Mouse (Mus musculus) cerebellum, adult 11 months (tissue): ENCODE results near the gene Galk1.
"Not testable (repeated sequence)": the region's sequence is repeated elsewhere in the genome, so short reads cannot be mapped to it uniquely, and the experiment has no call there.

Experiments
- DNase-seq: peaks from one replicate; pipeline ENCODE4 v3.0.0; 2022

Gene Galk1

GRCm38 (mm10) chr11:116030088-116030897, 17.8 kb upstream of the Galk1 start, which contains the start of gene Unk:
Unk (plus strand) TSS chr11:116030322.
- DNase-seq, result peak; percentile 99

GRCm38 (mm10) chr11:116029086-116029865, 16.8 kb upstream of the Galk1 start:
- DNase-seq, result no peak

- DNase-seq, result no peak
Observed at GRCm38 (mm10) chr11:116028177-116028865, 15.8 kb upstream of the Galk1 start.

GRCm38 (mm10) chr11:116027756-116028155, 15.2 kb upstream of the Galk1 start, which contains the start of gene H3f3b:
H3f3b (minus strand) TSS chr11:116027962.
- DNase-seq, result no peak

GRCm38 (mm10) chr11:116025056-116025845, 12.7 kb upstream of the Galk1 start:
- DNase-seq, result no peak

- DNase-seq, result peak; percentile 96
Observed at GRCm38 (mm10) chr11:116024356-116024808, 11.9 kb upstream of the Galk1 start.

GRCm38 (mm10) chr11:116023771-116024355, 11.3 kb upstream of the Galk1 start:
- peak; percentile 86 for DNase-seq

GRCm38 (mm10) chr11:116023074-116023770, 10.7 kb upstream of the Galk1 start:
- not testable (repeated sequence) for DNase-seq

- DNase-seq, result no peak
Observed at GRCm38 (mm10) chr11:116022256-116022780, 9.8 kb upstream of the Galk1 start.

- no peak for DNase-seq
Observed at GRCm38 (mm10) chr11:116021328-116022220, 9.1 kb upstream of the Galk1 start.

GRCm38 (mm10) chr11:116020519-116020922, 8.0 kb upstream of the Galk1 start:
- DNase-seq, result no peak

GRCm38 (mm10) chr11:116019976-116020411, 7.5 kb upstream of the Galk1 start:
- no peak for DNase-seq

GRCm38 (mm10) chr11:116019360-116019791, 6.9 kb upstream of the Galk1 start:
- no peak for DNase-seq

- DNase-seq, result not testable (repeated sequence)
Observed at GRCm38 (mm10) chr11:116018867-116019266, 6.3 kb upstream of the Galk1 start.

GRCm38 (mm10) chr11:116018106-116018505, 5.6 kb upstream of the Galk1 start:
- peak; percentile 54 for DNase-seq

- DNase-seq, result no peak
Observed at GRCm38 (mm10) chr11:116014821-116015220, 2.3 kb upstream of the Galk1 start.

- no peak for DNase-seq
Observed at GRCm38 (mm10) chr11:116011529-116012261, 824 bp downstream of the Galk1 start.

GRCm38 (mm10) chr11:116010948-116011347, 1.6 kb downstream of the Galk1 start:
- no peak for DNase-seq

- DNase-seq, result peak; percentile 53
Observed at GRCm38 (mm10) chr11:116010146-116010545, 2.4 kb downstream of the Galk1 start.
